Mouse (Mus musculus) midbrain, embryonic 11.5 days (tissue): ENCODE measurements at regions not wholly inside any gene's neighbourhood (a gene's known extent, or its start where the extent isn't known, plus 50 kb on each side); places are given as distances from the start of the nearest gene placed in this dataset.

Experiments
- ATAC-seq: fragments of 200-750 bp; cut with Nextera tagmentation; 2 replicates; pipeline ENCODE4 v1.8.0; 2017; ENCODE audit warnings: moderate TSS enrichment, moderate library complexity; ENCODE audit not compliant: low FRiP score
- DNase-seq: peaks from one replicate; pipeline ENCODE4 v3.0.0; 2015; ENCODE audit warnings: low spot score; ENCODE audit errors: missing footprints
- H3K27ac ChIP-seq: fragments of 300-500 bp; sonication (generic); 2 replicates; pipeline ENCODE4 v1.5.1; 2014; ENCODE audit warnings: low read depth, low read length
- H3K27me3 ChIP-seq: fragments of 300-500 bp; sonication (generic); 2 replicates; pipeline ENCODE4 v1.6.1; 2014; ENCODE audit warnings: mild to moderate bottlenecking, low read length, moderate library complexity, mixed read lengths; ENCODE audit not compliant: control insufficient read depth, insufficient read depth
- H3K36me3 ChIP-seq: fragments of 300-500 bp; sonication (generic); 2 replicates; pipeline ENCODE4 v1.6.1; 2014; ENCODE audit warnings: mild to moderate bottlenecking, low read length, moderate library complexity, mixed read lengths; ENCODE audit not compliant: control insufficient read depth, insufficient read depth
- H3K4me1 ChIP-seq: fragments of 300-500 bp; sonication (generic); 2 replicates; pipeline ENCODE4 v1.6.1; 2014; ENCODE audit warnings: low read length; ENCODE audit not compliant: control insufficient read depth, insufficient read depth
- H3K4me2 ChIP-seq: fragments of 300-500 bp; sonication (generic); 2 replicates; pipeline ENCODE4 v1.6.1; 2014; ENCODE audit warnings: mild to moderate bottlenecking, moderate library complexity
- H3K4me3 ChIP-seq: fragments of 300-500 bp; sonication (generic); 2 replicates; pipeline ENCODE4 v1.5.1; 2014; ENCODE audit warnings: low read depth, low read length
- H3K9ac ChIP-seq: fragments of 300-500 bp; sonication (generic); 2 replicates; pipeline ENCODE4 v1.6.1; 2014; ENCODE audit warnings: low read length
- H3K9me3 ChIP-seq: fragments of 300-500 bp; sonication (generic); 2 replicates; pipeline ENCODE4 v1.6.1; 2016; ENCODE audit warnings: low read length; ENCODE audit not compliant: control insufficient read depth
- WGBS: fragments of 180-500 bp; shearing (Covaris S2); extraction: QIAGEN DNeasy Blood & Tissue Kit; methylation state at CpG from one replicate; pipeline ENCODE4 v1.1.7; 2014; 5-methylcytosine and 5-hydroxymethylcytosine counted together

- Histone ChIP-seq H3K36me3 (no peaks in the 10 kb centered on the region), H3K9ac (no peak overlapping the region), H3K4me3 (no peak overlapping the region), H3K27ac (no peak overlapping the region), H3K4me1 (no peaks in the 10 kb centered on the region), H3K9me3 (no peaks in the 10 kb centered on the region), H3K27me3 (no peaks in the 10 kb centered on the region), H3K4me2 (no peak overlapping the region)
- WGBS, result 26% methylated on average over 5 of the region's 5 CpGs
- DNase-seq (no peak), ATAC-seq (no peak)
Observed at GRCm38 (mm10) chr6:55580036-55580435, 101.0 kb downstream of the Neurod6 start.

- Histone ChIP-seq H3K4me3 (no peak overlapping the region), H3K4me1 (no peaks in the 10 kb centered on the region), H3K36me3 (no peaks in the 10 kb centered on the region), H3K9ac (no peak overlapping the region), H3K27me3 (no peaks in the 10 kb centered on the region), H3K4me2 (no peak overlapping the region), H3K27ac (no peak overlapping the region), H3K9me3 (no peaks in the 10 kb centered on the region)
- 80% methylated on average over 9 of the region's 9 CpGs for WGBS
- no peak for ATAC-seq
- DNase-seq, result no peak
Observed at GRCm38 (mm10) chr6:55579611-55580010, 101.5 kb downstream of the Neurod6 start.

- no peaks in the 10 kb centered on the region for H3K27me3 ChIP-seq
- ATAC-seq (no peak), DNase-seq (no peak)
- H3K4me2 ChIP-seq, result no peak overlapping the region
- no peak overlapping the region for H3K9ac ChIP-seq
- no peaks in the 10 kb centered on the region for H3K9me3 ChIP-seq
- H3K4me3 ChIP-seq, result no peak overlapping the region
- no peak overlapping the region for H3K27ac ChIP-seq
- WGBS, result 64% methylated on average over 5 of the region's 5 CpGs
- no peaks in the 10 kb centered on the region for H3K36me3 ChIP-seq
- H3K4me1 ChIP-seq, result no peaks in the 10 kb centered on the region
Observed at GRCm38 (mm10) chr6:55579105-55579504, 102.0 kb downstream of the Neurod6 start.

- DNase-seq (no peak), ATAC-seq (no peak)
- Histone ChIP-seq H3K4me1 (no peaks in the 10 kb centered on the region), H3K27me3 (no peaks in the 10 kb centered on the region), H3K9ac (no peak overlapping the region), H3K4me2 (no peak overlapping the region), H3K9me3 (no peaks in the 10 kb centered on the region), H3K27ac (no peak overlapping the region), H3K36me3 (no peaks in the 10 kb centered on the region), H3K4me3 (no peak overlapping the region)
- WGBS, result 87% methylated on average over 1 of the region's 1 CpGs
Observed at GRCm38 (mm10) chr6:55578051-55578450, 103.0 kb downstream of the Neurod6 start.

DNA sequence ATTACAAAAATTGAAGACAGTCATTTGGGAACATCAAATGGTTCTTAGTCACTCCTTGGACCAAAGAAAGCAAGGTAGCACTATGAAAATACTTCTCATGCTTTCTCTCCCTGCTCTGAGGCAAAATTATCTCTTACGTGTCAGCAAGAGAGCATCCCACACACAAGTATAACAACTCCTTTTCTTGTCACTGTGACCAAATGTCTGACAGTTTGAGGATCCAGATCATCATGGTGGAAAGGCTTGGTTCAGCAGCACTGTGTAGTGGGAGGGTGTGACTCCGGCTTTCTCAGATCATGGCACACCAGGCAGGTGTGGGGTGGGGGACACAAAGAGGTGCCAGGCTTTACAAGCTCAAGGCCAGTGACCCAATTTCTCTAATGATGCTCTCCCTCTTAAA lies 113.5 kb downstream of the Neurod6 start:
- Histone ChIP-seq H3K4me2 (no peak overlapping the region), H3K4me3 (no peak overlapping the region), H3K4me1 (no peaks in the 10 kb centered on the region), H3K9me3 (no peaks in the 10 kb centered on the region), H3K36me3 (no peaks in the 10 kb centered on the region), H3K27ac (no peak overlapping the region), H3K27me3 (no peaks in the 10 kb centered on the region), H3K9ac (no peak overlapping the region)
- ATAC-seq (no peak), DNase-seq (peak; percentile 31)
- WGBS, result 91% methylated on average over 2 of the region's 2 CpGs

GRCm38 (mm10) chr6:55565260-55566209 lies 113.8 kb downstream of the Adcyap1r1 start:
- Histone ChIP-seq H3K27ac (no peak overlapping the region), H3K27me3 (no peaks in the 10 kb centered on the region), H3K4me3 (no peak overlapping the region), H3K36me3 (no peaks in the 10 kb centered on the region), H3K4me2 (no peak overlapping the region), H3K9me3 (no peaks in the 10 kb centered on the region), H3K4me1 (no peaks in the 10 kb centered on the region), H3K9ac (no peak overlapping the region)
- ATAC-seq, result no peak
- 78% methylated on average over 14 of the region's 14 CpGs for WGBS
- DNase-seq, result no peak

- ATAC-seq (no peak), DNase-seq (no peak)
- Histone ChIP-seq H3K27ac (no peak overlapping the region), H3K4me2 (no peak overlapping the region), H3K9ac (no peak overlapping the region), H3K4me1 (no peaks in the 10 kb centered on the region), H3K9me3 (no peaks in the 10 kb centered on the region), H3K27me3 (no peaks in the 10 kb centered on the region), H3K4me3 (no peak overlapping the region), H3K36me3 (no peaks in the 10 kb centered on the region)
- 67% methylated on average over 5 of the region's 5 CpGs for WGBS
Observed at GRCm38 (mm10) chr6:55560606-55561005, 108.8 kb downstream of the Adcyap1r1 start.

GRCm38 (mm10) chr6:55559797-55560196 lies 108.0 kb downstream of the Adcyap1r1 start:
- Histone ChIP-seq H3K27me3 (no peaks in the 10 kb centered on the region), H3K4me1 (no peaks in the 10 kb centered on the region), H3K4me2 (no peak overlapping the region), H3K9ac (no peak overlapping the region), H3K4me3 (no peak overlapping the region), H3K9me3 (no peaks in the 10 kb centered on the region), H3K27ac (no peak overlapping the region), H3K36me3 (no peaks in the 10 kb centered on the region)
- WGBS, result 91% methylated on average over 11 of the region's 11 CpGs
- no peak for DNase-seq
- ATAC-seq, result no peak
